Mouse (Mus musculus): ENCODE measurements at regions not wholly inside any gene's neighbourhood (a gene's known extent, or its start where the extent isn't known, plus 50 kb on each side); places are given as distances from the start of the nearest gene placed in this dataset.

GRCm38 (mm10) chrX:77451977-77452675, 58.7 kb upstream of the Tbl1x start:
- no peak overlapping the region for H3K4me3 ChIP-seq (replicated peaks; ENCODE audit: control insufficient read depth, low read depth, low read length)
- TF ChIP-seq POLR2A (IDR thresholded peaks at IDR 0.05; ENCODE audit: borderline replicate concordance, control insufficient read depth, low read depth, low read length) (no peak), CTCF (IDR thresholded peaks at IDR 0.05; ENCODE audit: control insufficient read depth, insufficient read depth, low read length) (no peak)
- WGBS: 93% methylated on average over 1 of the region's 1 CpGs
- H3K27ac ChIP-seq (ENCODE audit: control insufficient read depth, insufficient read depth, low read depth, low read length, poor library complexity): no peak overlapping the region
- H3K4me1 ChIP-seq (ENCODE audit: control insufficient read depth, insufficient read depth, low read length): no peaks in the 10 kb centered on the region
